Mouse (Mus musculus): ENCODE results near the gene Mfsd12.

DNA sequence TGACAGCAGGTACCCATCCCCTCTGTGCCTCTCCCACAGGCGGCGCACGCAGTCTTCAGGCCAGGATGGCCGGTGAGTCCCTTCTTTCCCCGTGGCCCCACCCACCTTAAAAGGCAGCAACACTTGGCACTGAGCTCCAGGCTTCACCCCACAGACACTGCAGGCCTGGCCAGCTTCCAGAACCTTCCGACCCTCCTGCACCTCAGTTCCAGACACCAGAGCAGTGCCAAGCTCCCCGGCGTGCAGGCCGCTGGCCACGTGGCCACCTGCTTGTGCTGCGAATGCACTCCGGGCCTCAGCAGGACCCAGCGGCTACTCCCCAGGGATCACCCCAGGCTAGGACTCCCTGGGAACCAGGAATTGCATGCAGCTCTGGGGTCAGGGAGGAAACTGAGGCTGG is 43.7 kb upstream of the Mfsd12 start:
- TF ChIP-seq GATA1 (IDR thresholded peaks at IDR 0.05; ENCODE audit: borderline replicate concordance, low read length) (no peak), FLI1 (IDR thresholded peaks at IDR 0.05; ENCODE audit: low read length) (no peak)
